ENCODE assay signal across 11 mouse cellular contexts in the genomic region with DNA sequence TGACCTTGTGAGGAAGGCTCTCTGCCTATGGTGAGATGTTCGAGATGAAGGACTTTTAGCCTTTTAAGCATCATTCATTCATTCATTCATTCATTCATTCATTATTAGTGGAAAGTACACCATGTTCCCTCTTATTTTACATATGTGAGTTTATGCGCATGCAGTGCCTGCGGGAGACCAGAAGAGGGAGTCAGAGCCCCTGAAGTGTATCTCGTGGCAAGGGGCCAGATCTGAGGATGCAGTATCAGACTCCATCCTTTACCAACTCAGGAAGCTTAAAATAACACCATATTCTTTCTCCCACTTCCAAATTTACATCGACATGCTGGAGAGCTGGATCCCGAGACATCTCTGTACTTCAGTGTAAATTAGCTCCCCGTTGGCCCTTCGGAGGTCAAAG.
DNase-seq lines count a peak whose midpoint lies in the region; TF ChIP-seq lines count a peak whose summit lies in the region.
"Had no signal": no experiment of that assay in that cellular context is flagged by ENCODE, and none has a peak within 500 bp of the region (broad histone marks: within the 10 kb centered on the region; RNA-seq: fewer than 3 reads in every experiment).

No protein-coding gene starts in this region.

- no peak overlapping the region for H3K27ac ChIP-seq in layer of hippocampus, adult 2 months
- H3K27ac ChIP-seq: hindbrain, embryonic 12.5 days; liver, embryonic 15.5 days had no signal

- peak; percentile 47 to 61 for DNase-seq in cerebellum, postnatal 10 days
- DNase-seq in cerebellum, adult 11-12 months: no peak
- DNase-seq in layer of hippocampus, adult 2 months (ENCODE audit: low spot score in 2 of 2): no peak
- DNase-seq in layer of hippocampus, adult 18-20 months (ENCODE audit: low spot score in 2 of 2): no peak
- DNase-seq in right cerebral cortex, postnatal 10 days (ENCODE audit: low spot score in 2 of 2): peak; percentile 82 to 84
- no peak for DNase-seq in right cerebral cortex, postnatal 25 days
- DNase-seq in testis, postnatal 10 days (ENCODE audit: low spot score): peak; percentile 65
- no peak for DNase-seq in spleen, adult 18-20 months
- DNase-seq: cerebellum, adult 18-20 months had no signal

- peak; percentile 70 for TF ChIP-seq CTCF in layer of hippocampus, adult 2 months (conservative IDR thresholded peaks at IDR 0.05)

- no peak overlapping the region for H3K4me3 ChIP-seq in layer of hippocampus, adult 2 months
- H3K4me3 ChIP-seq: hindbrain, embryonic 12.5 days; liver, embryonic 15.5 days had no signal

Comparison
In these comparisons a context has a peak if more than half of its experiments do, and no peak if none do; other contexts are left out.
1. DNase-seq: peak in cerebellum, postnatal 10 days (2 of 2), right cerebral cortex, postnatal 10 days (2 of 2) and testis, postnatal 10 days (single experiment); none in cerebellum, adult 11-12 months (single experiment), layer of hippocampus, adult 2 months (0 of 2), layer of hippocampus, adult 18-20 months (0 of 2), right cerebral cortex, postnatal 25 days (single experiment) and spleen, adult 18-20 months (0 of 2).